ENCODE assay signal across 10 mouse cellular contexts in genomic region chr17:27559596-27559995, GRCm38 (mm10). TPM values are rescaled to one million over a fixed set of nuclear protein-coding genes. Genes with fewer than 3 reads are reported as not detected.
A peak's percentile ranks its signal among the peaks of the same experiment; 100 is the strongest.
DNase-seq lines count a peak whose midpoint lies in the region; ATAC-seq and TF ChIP-seq lines count a peak whose summit lies in the region.
"Had no signal": no experiment of that assay in that cellular context is flagged by ENCODE, and none has a peak within 500 bp of the region (broad histone marks: within the 10 kb centered on the region; RNA-seq: fewer than 3 reads in every experiment).

No protein-coding gene starts in this region.

- no peaks in the 10 kb centered on the region for H3K9me3 ChIP-seq in hindbrain, postnatal 0 days (ENCODE audit: low read length)
- no peaks in the 10 kb centered on the region for H3K9me3 ChIP-seq in hindbrain, embryonic 12.5 days (replicated peaks)
- no peaks in the 10 kb centered on the region for H3K9me3 ChIP-seq in limb, embryonic 12.5 days

- WGBS in hindbrain, postnatal 0 days, result 81% methylated on average over 12 of the region's 12 CpGs
- WGBS in hindbrain, embryonic 12.5 days, result 69% methylated on average over 12 of the region's 12 CpGs
- WGBS in limb, embryonic 12.5 days, result 70% methylated on average over 12 of the region's 12 CpGs

- H3K27me3 ChIP-seq in hindbrain, postnatal 0 days (ENCODE audit: insufficient read depth, low read length), result no peaks in the 10 kb centered on the region
- 0 out of 2 replicates have a peak, but pooled peaks cover 6% of the 10 kb centered on the region for H3K27me3 ChIP-seq in hindbrain, embryonic 12.5 days
- H3K27me3 ChIP-seq in C2C12 (ENCODE audit: control insufficient read depth, insufficient read depth, insufficient read length), result no peaks in the 10 kb centered on the region
- H3K27me3 ChIP-seq in limb, embryonic 12.5 days, result no peaks in the 10 kb centered on the region

- peaks cover 55% of the 10 kb centered on the region for H3K79me2 ChIP-seq in C2C12 (ENCODE audit: control insufficient read depth, insufficient read depth)

- H3ac ChIP-seq in C2C12 (ENCODE audit: control insufficient read depth, insufficient read length, low read depth), result peak overlapping the region; percentile 95

- no peak for TF ChIP-seq CTCF in hindbrain, postnatal 0 days (IDR thresholded peaks at IDR 0.05; ENCODE audit: low read depth)
- TF ChIP-seq CTCF in C2C12 (IDR thresholded peaks at IDR 0.05; ENCODE audit: control insufficient read depth, insufficient read depth, insufficient read length), result no peak

- H3K4me3 ChIP-seq in hindbrain, postnatal 0 days (ENCODE audit: low read length), result no peak overlapping the region
- H3K4me3 ChIP-seq in hindbrain, embryonic 12.5 days, result no peak overlapping the region
- H3K4me3 ChIP-seq in C2C12 (ENCODE audit: insufficient read depth, poor library complexity, severe bottlenecking), result peak overlapping the region; percentile 74
- H3K4me3 ChIP-seq in limb, embryonic 12.5 days (replicated peaks), result no peak overlapping the region

- DNase-seq in hindbrain, postnatal 0 days (ENCODE audit: low spot score), result no peak
- peak; percentile 24 for DNase-seq in NIH3T3 (ENCODE audit: low read depth)
- DNase-seq in Muller cell, postnatal 12 days (ENCODE audit: inconsistent ontology term), result no peak
- no peak for DNase-seq in frontal cortex, postnatal 14 days (ENCODE audit: low spot score in 2 of 2)
- DNase-seq in ovary, postnatal 10 days (ENCODE audit: low spot score), result no peak
- DNase-seq: right cerebral cortex, postnatal 14 days had no signal

- no peak for ATAC-seq in hindbrain, postnatal 0 days
- ATAC-seq in hindbrain, embryonic 12.5 days (ENCODE audit: low FRiP score), result no peak
- no peak for ATAC-seq in limb, embryonic 12.5 days (ENCODE audit: insufficient number of reproducible peaks, insufficient read depth, low FRiP score, low TSS enrichment, low read depth)

- peaks cover 23% of the 10 kb centered on the region for H3K4me1 ChIP-seq in hindbrain, postnatal 0 days (ENCODE audit: insufficient read depth, low read length)
- peaks cover 48% of the 10 kb centered on the region for H3K4me1 ChIP-seq in hindbrain, embryonic 12.5 days
- H3K4me1 ChIP-seq in limb, embryonic 12.5 days (replicated peaks), result peaks cover 44% of the 10 kb centered on the region

- peaks cover 38% of the 10 kb centered on the region for H3K79me3 ChIP-seq in C2C12 (ENCODE audit: low read depth)

- no peaks in the 10 kb centered on the region for H3K36me3 ChIP-seq in hindbrain, postnatal 0 days (ENCODE audit: insufficient read depth, low read length)
- H3K36me3 ChIP-seq in hindbrain, embryonic 12.5 days, result peaks cover 12% of the 10 kb centered on the region; the same call in 1 of the 2 replicates
- peaks cover 14% of the 10 kb centered on the region for H3K36me3 ChIP-seq in C2C12 (ENCODE audit: control insufficient read depth, insufficient read depth)
- H3K36me3 ChIP-seq in limb, embryonic 12.5 days, result peaks cover 31% of the 10 kb centered on the region

- no peak overlapping the region for H3K27ac ChIP-seq in hindbrain, postnatal 0 days
- H3K27ac ChIP-seq in hindbrain, embryonic 12.5 days, result no peak overlapping the region
- no peak overlapping the region for H3K27ac ChIP-seq in limb, embryonic 12.5 days

- H3K9ac ChIP-seq in hindbrain, postnatal 0 days (replicated peaks; ENCODE audit: low read length), result no peak overlapping the region
- H3K9ac ChIP-seq in hindbrain, embryonic 12.5 days, result no peak overlapping the region
- no peak overlapping the region for H3K9ac ChIP-seq in limb, embryonic 12.5 days (replicated peaks)

- H3K4me2 ChIP-seq in hindbrain, postnatal 0 days (ENCODE audit: low read depth, low read length), result peak overlapping the region; percentile 88; the same call in 1 of the 2 replicates
- H3K4me2 ChIP-seq in hindbrain, embryonic 12.5 days (replicated peaks), result no peak overlapping the region
- H3K4me2 ChIP-seq in limb, embryonic 12.5 days, result peak overlapping the region; percentile 91

TF ChIP-seq in C2C12, 6 proteins besides CTCF, POLR2A, EP300 and RAD21:
- TF ChIP-seq MYOG (IDR thresholded peaks at IDR 0.05; ENCODE audit: control insufficient read depth, extremely low read depth, insufficient read length) (no peak), MYOD1 (IDR thresholded peaks at IDR 0.05; ENCODE audit: control insufficient read depth, insufficient read length, low read depth) (no peak), MAX (IDR thresholded peaks at IDR 0.05) (no peak), FOSL1 (IDR thresholded peaks at IDR 0.05; ENCODE audit: insufficient read depth, low read length, poor library complexity, severe bottlenecking) (no peak), USF1 (IDR thresholded peaks at IDR 0.05; ENCODE audit: low read depth) (no peak), CEBPB (IDR thresholded peaks at IDR 0.05; ENCODE audit: low read depth) (no peak)

RNA-seq across cellular contexts. Expression of gene Hmga1, which starts 3.3 kb away (rescaled TPM):
- total RNA-seq in hindbrain, postnatal 0 days (2014; rRNA removed), result 142 and 170 TPM in 2 replicates
- polyA plus RNA-seq in hindbrain, postnatal 0 days (2015; fragmentation: Nextera tagmentation; extraction: Ambion mirVana), result 130 and 145 TPM in 2 replicates
- polyA plus RNA-seq in hindbrain, embryonic 12.5 days (2016; fragmentation: Nextera tagmentation; extraction: Ambion mirVana), result 161 and 162 TPM in 2 replicates
- 397 TPM for polyA plus RNA-seq in C2C12 (2012; fragmentation: generic; extraction: Trizol)
- 324 and 334 TPM in 2 replicates for polyA plus RNA-seq in limb, embryonic 12.5 days (2016; fragmentation: Nextera tagmentation; extraction: Ambion mirVana)

RNA-seq across cellular contexts. Expression of gene AI413582, which starts 6.0 kb away (rescaled TPM):
- total RNA-seq in hindbrain, postnatal 0 days (2014; rRNA removed), result 50.2 and 59.6 TPM in 2 replicates
- 92.7 and 95.3 TPM in 2 replicates for polyA plus RNA-seq in hindbrain, postnatal 0 days (2015; fragmentation: Nextera tagmentation; extraction: Ambion mirVana)
- polyA plus RNA-seq in hindbrain, embryonic 12.5 days (2016; fragmentation: Nextera tagmentation; extraction: Ambion mirVana), result 19.8 and 21.9 TPM in 2 replicates
- 37.9 TPM for polyA plus RNA-seq in C2C12 (2012; fragmentation: generic; extraction: Trizol)
- 14.9 and 16.6 TPM in 2 replicates for polyA plus RNA-seq in limb, embryonic 12.5 days (2016; fragmentation: Nextera tagmentation; extraction: Ambion mirVana)

RNA-seq across cellular contexts. Expression of gene Grm4, which starts 38.4 kb away (rescaled TPM):
- 34.3 and 38.8 TPM in 2 replicates for total RNA-seq in hindbrain, postnatal 0 days (2014; rRNA removed)
- polyA plus RNA-seq in hindbrain, postnatal 0 days (2015; fragmentation: Nextera tagmentation; extraction: Ambion mirVana), result 8.7 and 10.1 TPM in 2 replicates
- 3.7 and 4.2 TPM in 2 replicates for polyA plus RNA-seq in hindbrain, embryonic 12.5 days (2016; fragmentation: Nextera tagmentation; extraction: Ambion mirVana)
- polyA plus RNA-seq in C2C12 (2012; fragmentation: generic; extraction: Trizol), result not detected
- polyA plus RNA-seq in limb, embryonic 12.5 days (2016; fragmentation: Nextera tagmentation; extraction: Ambion mirVana), result 0.58 and 0.59 TPM in 2 replicates
- total RNA-seq: hematopoietic stem cell, adult 5-6 weeks had no signal
